Mouse (Mus musculus) neural tube, embryonic 14.5 days (tissue): ENCODE results near the gene Mybbp1a. TPM values are rescaled to one million over a fixed set of nuclear protein-coding genes. Genes with fewer than 3 reads are reported as not detected.
"Not testable (repeated sequence)": the region's sequence is repeated elsewhere in the genome, so short reads cannot be mapped to it uniquely, and the experiment has no call there.

Experiments used
- ATAC-seq: fragments of 200-750 bp; cut with Nextera tagmentation; 2 replicates; pipeline ENCODE4 v1.8.0; 2017; ENCODE audit warnings: low read depth, mild to moderate bottlenecking, moderate TSS enrichment, moderate library complexity
- H3K27ac ChIP-seq: fragments of 300-500 bp; sonication (generic); 2 replicates; pipeline ENCODE4 v1.5.1; 2014; ENCODE audit warnings: low read depth, mild to moderate bottlenecking, control low read depth, low read length, moderate library complexity, mixed read lengths
- H3K27me3 ChIP-seq: fragments of 300-500 bp; sonication (generic); 2 replicates; pipeline ENCODE4 v1.6.1; 2014; ENCODE audit warnings: low read length; ENCODE audit not compliant: control insufficient read depth, insufficient read depth
- H3K36me3 ChIP-seq: fragments of 300-500 bp; sonication (generic); 2 replicates; pipeline ENCODE4 v1.6.1; 2014; ENCODE audit warnings: low read length, mixed read lengths; ENCODE audit not compliant: control insufficient read depth, insufficient read depth
- H3K4me1 ChIP-seq: fragments of 300-500 bp; sonication (generic); 2 replicates; pipeline ENCODE4 v1.6.1; 2014; ENCODE audit warnings: low read length; ENCODE audit not compliant: control insufficient read depth, insufficient read depth
- H3K4me2 ChIP-seq: fragments of 300-500 bp; sonication (generic); 2 replicates; pipeline ENCODE4 v1.6.1; 2014; ENCODE audit warnings: mild to moderate bottlenecking, low read depth, low read length, control low read depth
- H3K4me3 ChIP-seq: fragments of 300-500 bp; sonication (generic); 2 replicates; pipeline ENCODE4 v1.5.1; 2014; ENCODE audit warnings: low read depth, low read length, control low read depth, mixed read lengths
- H3K9ac ChIP-seq: fragments of 300-500 bp; sonication (generic); replicated peaks from 2 replicates; pipeline ENCODE4 v1.6.1; 2014; ENCODE audit warnings: low read depth, mild to moderate bottlenecking, control low read depth, low read length, mixed read lengths
- H3K9me3 ChIP-seq: fragments of 300-500 bp; sonication (generic); 2 replicates; pipeline ENCODE4 v1.6.1; 2016; ENCODE audit warnings: low read length; ENCODE audit not compliant: control insufficient read depth
- WGBS: fragments of 180-500 bp; shearing (Covaris S2); extraction: QIAGEN DNeasy Blood & Tissue Kit; methylation state at CpG from one replicate; pipeline ENCODE4 v1.1.7; 2014; 5-methylcytosine and 5-hydroxymethylcytosine counted together
- polyA plus RNA-seq: library from polyadenylated mRNA; unstranded; fragments of >200 nt; fragmentation: Nextera tagmentation; extraction: Ambion mirVana; gene quantifications from 2 replicates; pipeline ENCODE4 v1.2.1, GENCODE M21; 2014

Mybbp1a gene
- polyA plus RNA-seq, 1 experiment from 2014 or later = 55.1 TPM

DNA sequence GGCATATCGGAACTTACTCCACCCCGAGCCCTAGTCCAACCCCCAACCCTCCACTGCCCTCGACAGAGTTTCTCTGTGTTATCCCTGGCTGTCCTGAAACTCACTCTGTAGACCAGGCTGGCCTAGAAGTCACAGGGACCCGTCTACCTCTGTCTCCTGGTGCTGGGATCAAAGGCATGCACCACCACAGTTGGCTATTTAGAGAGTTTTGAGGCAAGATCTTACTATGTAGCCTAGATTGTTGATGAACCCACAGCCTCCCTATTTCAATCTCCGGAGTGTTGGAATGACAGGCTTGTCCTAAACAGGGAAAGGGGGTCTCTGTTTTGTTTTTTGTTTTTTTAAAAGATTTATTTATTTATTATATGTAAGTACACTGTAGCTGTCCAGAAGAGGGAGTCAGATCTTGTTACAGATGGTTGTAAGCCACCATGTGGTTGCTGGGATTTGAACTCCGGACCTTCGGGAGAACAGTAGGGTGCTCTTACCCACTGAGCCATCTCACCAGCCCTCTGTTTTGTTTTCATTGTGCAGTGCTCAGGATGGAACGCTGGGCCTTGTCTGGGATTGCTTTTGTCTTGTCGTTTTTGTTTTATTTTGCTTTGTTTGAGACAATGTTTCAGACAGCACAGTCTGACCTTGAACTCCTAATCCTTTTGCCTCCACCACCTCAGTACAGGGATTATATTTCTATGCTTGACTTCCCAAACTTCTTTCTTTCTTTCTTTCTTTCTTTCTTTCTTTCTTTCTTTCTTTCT lies 10.7 kb upstream of the Mybbp1a start:
- not testable (repeated sequence) for H3K27ac ChIP-seq, ATAC-seq, H3K36me3 ChIP-seq, H3K4me2 ChIP-seq, H3K9me3 ChIP-seq, H3K27me3 ChIP-seq, H3K4me3 ChIP-seq, H3K4me1 ChIP-seq, H3K9ac ChIP-seq
- WGBS = 62% methylated on average over 9 of the region's 9 CpGs

- Histone ChIP-seq H3K27me3 (no peaks in the 10 kb centered on the region), H3K27ac (no peak within 1 kb of the TSS), H3K9ac (no peak within 1 kb of the TSS), H3K4me1 (no peaks in the 10 kb centered on the region), H3K9me3 (no peaks in the 10 kb centered on the region), H3K4me2 (no peak within 1 kb of the TSS), H3K4me3 (no peak within 1 kb of the TSS), H3K36me3 (no peaks in the 10 kb centered on the region)
- WGBS = 70% methylated on average over 11 of the region's 11 CpGs
- no peak for ATAC-seq
Observed at GRCm38 (mm10) chr11:72434963-72435693, 6.0 kb upstream of the Mybbp1a start, which contains the start of gene Ggt6. Gene Ggt6 (plus strand): TSS chr11:72435526.

DNA sequence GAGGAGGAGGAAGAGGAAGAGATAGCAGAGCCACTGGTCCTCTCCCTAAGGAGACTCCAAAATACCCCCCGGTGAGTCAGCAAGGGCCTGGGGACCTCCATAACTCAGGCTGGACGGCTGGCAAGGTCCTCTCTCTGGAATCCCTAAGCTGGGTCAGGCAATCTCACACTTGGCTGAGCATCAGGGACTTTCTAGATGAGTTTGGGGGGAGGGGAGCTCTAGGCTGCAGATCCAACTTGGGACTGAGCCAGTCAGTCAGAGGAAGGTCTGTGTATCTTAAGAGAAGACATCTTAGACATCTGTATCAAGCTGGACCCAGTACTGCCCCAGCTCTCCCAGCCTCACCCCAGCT lies 5.5 kb upstream of the Mybbp1a start:
- no peaks in the 10 kb centered on the region for H3K4me1 ChIP-seq
- no peaks in the 10 kb centered on the region for H3K36me3 ChIP-seq
- no peak for ATAC-seq
- no peak overlapping the region for H3K9ac ChIP-seq
- no peaks in the 10 kb centered on the region for H3K27me3 ChIP-seq
- H3K9me3 ChIP-seq = no peaks in the 10 kb centered on the region
- H3K4me2 ChIP-seq = no peak overlapping the region
- no peak overlapping the region for H3K4me3 ChIP-seq
- H3K27ac ChIP-seq = no peak overlapping the region
- 52% methylated on average over 2 of the region's 2 CpGs for WGBS

DNA sequence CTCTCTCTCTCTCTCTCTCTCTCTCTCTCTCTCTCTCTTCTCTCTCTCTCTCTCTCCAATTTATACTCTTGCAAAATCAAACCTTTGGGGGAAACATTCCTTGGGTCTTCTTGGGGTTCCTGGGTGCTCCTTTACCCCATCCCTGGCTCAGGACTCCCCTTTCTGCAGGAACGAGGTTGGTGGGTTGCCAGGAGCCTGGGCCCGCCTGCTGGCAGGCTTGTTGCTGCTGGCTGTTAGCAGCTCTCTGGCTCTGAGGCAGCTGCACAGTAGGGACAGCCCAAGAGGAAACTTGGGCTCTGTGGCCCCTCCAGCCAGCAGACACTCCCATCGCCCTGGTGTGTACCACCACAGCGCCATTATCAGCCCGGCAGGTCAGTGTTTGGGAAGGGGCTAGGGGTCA lies 4.9 kb upstream of the Mybbp1a start:
- no peak overlapping the region for H3K4me2 ChIP-seq
- no peak overlapping the region for H3K4me3 ChIP-seq
- no peaks in the 10 kb centered on the region for H3K9me3 ChIP-seq
- no peak overlapping the region for H3K9ac ChIP-seq
- ATAC-seq = no peak
- H3K4me1 ChIP-seq = no peaks in the 10 kb centered on the region
- WGBS = 77% methylated on average over 5 of the region's 5 CpGs
- H3K27ac ChIP-seq = no peak overlapping the region
- no peaks in the 10 kb centered on the region for H3K27me3 ChIP-seq
- no peaks in the 10 kb centered on the region for H3K36me3 ChIP-seq

- Histone ChIP-seq H3K27ac (no peak overlapping the region), H3K27me3 (no peaks in the 10 kb centered on the region), H3K4me3 (no peak overlapping the region), H3K4me1 (peaks cover 3% of the 10 kb centered on the region), H3K36me3 (no peaks in the 10 kb centered on the region), H3K9ac (no peak overlapping the region), H3K9me3 (no peaks in the 10 kb centered on the region), H3K4me2 (no peak overlapping the region)
- no peak for ATAC-seq
- WGBS = 81% methylated on average over 16 of the region's 16 CpGs
Observed at GRCm38 (mm10) chr11:72436756-72437650, 4.2 kb upstream of the Mybbp1a start.

- ATAC-seq = no peak
- peaks cover 11% of the 10 kb centered on the region for H3K36me3 ChIP-seq
- no peaks in the 10 kb centered on the region for H3K9me3 ChIP-seq
- H3K9ac ChIP-seq = no peak overlapping the region
- 74% methylated on average over 4 of the region's 4 CpGs for WGBS
- no peaks in the 10 kb centered on the region for H3K27me3 ChIP-seq
- H3K4me3 ChIP-seq = no peak overlapping the region
- no peak overlapping the region for H3K27ac ChIP-seq
- H3K4me1 ChIP-seq = peaks cover 11% of the 10 kb centered on the region
- no peak overlapping the region for H3K4me2 ChIP-seq
Observed at GRCm38 (mm10) chr11:72438411-72438810, 2.7 kb upstream of the Mybbp1a start.

DNA sequence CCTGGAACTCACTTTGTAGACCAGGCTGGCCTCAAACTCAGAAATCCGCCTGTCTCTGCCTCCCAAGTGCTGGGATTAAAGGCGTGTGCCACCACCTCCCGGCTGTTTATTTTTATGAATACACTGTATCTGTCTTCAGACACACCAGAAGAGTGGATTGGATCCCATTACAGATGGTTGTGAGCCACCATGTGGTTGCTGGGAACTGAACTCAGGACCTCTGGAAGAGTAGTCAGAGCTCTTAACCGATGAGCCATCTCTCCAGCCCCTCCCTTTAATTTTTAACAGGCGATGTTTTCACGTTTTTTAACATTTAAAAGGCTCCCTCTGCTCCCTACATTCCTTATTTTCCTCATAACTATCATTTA lies 574 bp upstream of the Mybbp1a start:
- peaks cover 30% of the 10 kb centered on the region for H3K36me3 ChIP-seq
- peak overlapping the region; percentile 71 for H3K9ac ChIP-seq
- peak overlapping the region; percentile 64 for H3K4me2 ChIP-seq
- peak overlapping the region; percentile 94 for H3K27ac ChIP-seq
- H3K27me3 ChIP-seq, H3K9me3 ChIP-seq: not testable (repeated sequence)
- H3K4me3 ChIP-seq = peak overlapping the region; percentile 95
- WGBS = 45% methylated on average over 6 of the region's 6 CpGs
- H3K4me1 ChIP-seq = peaks cover 11% of the 10 kb centered on the region
- ATAC-seq = peak; percentile 15; the same call in 1 of the 2 replicates

- Histone ChIP-seq H3K27me3 (no peaks in the 10 kb centered on the region), H3K4me1 (peaks cover 11% of the 10 kb centered on the region), H3K36me3 (peaks cover 83% of the 10 kb centered on the region), H3K4me2 (no peak overlapping the region), H3K4me3 (no peak overlapping the region), H3K27ac (no peak overlapping the region), H3K9me3 (no peaks in the 10 kb centered on the region), H3K9ac (no peak overlapping the region)
- 93% methylated on average over 6 of the region's 6 CpGs for WGBS
- ATAC-seq = no peak
Observed at GRCm38 (mm10) chr11:72446311-72447105, 5.4 kb downstream of the Mybbp1a start.
